Mouse (Mus musculus): Measurements from ENCODE around the gene Apobec3. TPM values are rescaled to one million over a fixed set of nuclear protein-coding genes. Genes with fewer than 3 reads are reported as not detected.

Gene Apobec3
- polyA plus RNA-seq, 1 experiment from 2014 or later = 149 TPM

GRCm38 (mm10) chr15:79950250-79951025 is 59.0 kb downstream of the Apobec3 start:
- peak; percentile 85 for DNase-seq (ENCODE audit: low spot score)

GRCm38 (mm10) chr15:79951226-79951625 is 59.8 kb downstream of the Apobec3 start:
- DNase-seq (ENCODE audit: low spot score) = no peak

GRCm38 (mm10) chr15:79951730-79952503 is 60.5 kb downstream of the Apobec3 start:
- no peak for DNase-seq (ENCODE audit: low spot score)

- DNase-seq (ENCODE audit: low spot score) = no peak
Measured at GRCm38 (mm10) chr15:79952504-79953231, 61.2 kb downstream of the Apobec3 start.

- no peak for DNase-seq (ENCODE audit: low spot score)
Measured at GRCm38 (mm10) chr15:79953470-79953869, 62.0 kb downstream of the Apobec3 start.

- peak; percentile 80 for DNase-seq (ENCODE audit: low spot score)
Measured at GRCm38 (mm10) chr15:79956559-79956958, 65.1 kb downstream of the Apobec3 start.

GRCm38 (mm10) chr15:79958418-79958817 is 67.0 kb downstream of the Apobec3 start:
- DNase-seq (ENCODE audit: low spot score) = peak; percentile 25

GRCm38 (mm10) chr15:79961366-79961921 is 70.0 kb downstream of the Apobec3 start:
- DNase-seq (ENCODE audit: low spot score) = no peak

- DNase-seq (ENCODE audit: low spot score) = peak; percentile 25
Measured at GRCm38 (mm10) chr15:79962661-79963060, 71.2 kb downstream of the Apobec3 start.

GRCm38 (mm10) chr15:79964376-79964775 is 72.9 kb downstream of the Apobec3 start:
- no peak for DNase-seq (ENCODE audit: low spot score)

Other genes starting within 250 kb of the Apobec3 start
- 0.39 and 0.48 TPM in 2 replicates for gene Fam227a, start 232.7 kb upstream of the Apobec3 start, polyA plus RNA-seq (2015; fragmentation: Nextera tagmentation; extraction: Ambion mirVana)
- gene Cby1, start 232.5 kb upstream of the Apobec3 start, polyA plus RNA-seq (2015; fragmentation: Nextera tagmentation; extraction: Ambion mirVana) = 57.0 and 57.5 TPM in 2 replicates
- gene Tomm22, start 220.8 kb upstream of the Apobec3 start, polyA plus RNA-seq (2015; fragmentation: Nextera tagmentation; extraction: Ambion mirVana) = 280 and 287 TPM in 2 replicates
- 15.5 and 16.3 TPM in 2 replicates for gene Josd1, start 203.7 kb upstream of the Apobec3 start, polyA plus RNA-seq (2015; fragmentation: Nextera tagmentation; extraction: Ambion mirVana)
- gene Gtpbp1, start 200.8 kb upstream of the Apobec3 start, polyA plus RNA-seq (2015; fragmentation: Nextera tagmentation; extraction: Ambion mirVana) = 38.7 and 41.3 TPM in 2 replicates
- 12.4 and 18.4 TPM in 2 replicates for gene Sun2, start 149.1 kb upstream of the Apobec3 start, polyA plus RNA-seq (2015; fragmentation: Nextera tagmentation; extraction: Ambion mirVana)
- 39.6 and 42.7 TPM in 2 replicates for gene Dnal4, start 113.8 kb upstream of the Apobec3 start, polyA plus RNA-seq (2015; fragmentation: Nextera tagmentation; extraction: Ambion mirVana)
- 2.0 and 2.3 TPM in 2 replicates for gene Nptxr, start 86.9 kb upstream of the Apobec3 start, polyA plus RNA-seq (2015; fragmentation: Nextera tagmentation; extraction: Ambion mirVana)
- not detected in 2 replicates for gene Npcd, start 57.4 kb upstream of the Apobec3 start, polyA plus RNA-seq (2015; fragmentation: Nextera tagmentation; extraction: Ambion mirVana)
- 54.9 and 55.9 TPM in 2 replicates for gene Cbx6, start 57.0 kb upstream of the Apobec3 start, polyA plus RNA-seq (2015; fragmentation: Nextera tagmentation; extraction: Ambion mirVana)
- gene Cbx7, start 79.5 kb downstream of the Apobec3 start, polyA plus RNA-seq (2015; fragmentation: Nextera tagmentation; extraction: Ambion mirVana) = 8.3 and 10.1 TPM in 2 replicates
- gene Pdgfb, start 123.3 kb downstream of the Apobec3 start, polyA plus RNA-seq (2015; fragmentation: Nextera tagmentation; extraction: Ambion mirVana) = 2.2 and 2.7 TPM in 2 replicates
- 74.1 and 74.5 TPM in 2 replicates for gene Syngr1, start 199.7 kb downstream of the Apobec3 start, polyA plus RNA-seq (2015; fragmentation: Nextera tagmentation; extraction: Ambion mirVana)
- 1,085 and 1,101 TPM in 2 replicates for gene Rpl3, start 200.2 kb downstream of the Apobec3 start, polyA plus RNA-seq (2015; fragmentation: Nextera tagmentation; extraction: Ambion mirVana)
- 37.3 and 38.2 TPM in 2 replicates for gene Tab1, start 241.5 kb downstream of the Apobec3 start, polyA plus RNA-seq (2015; fragmentation: Nextera tagmentation; extraction: Ambion mirVana)